Mouse (Mus musculus) skeletal muscle tissue, adult 2 months (tissue): Measurements from ENCODE around the gene Abhd16a.

Experiments used
- DNase-seq: peaks from one replicate; pipeline ENCODE4 v3.0.0-alpha.2; 2012; ENCODE audit warnings: low read depth, low spot score

Gene Abhd16a

DNA sequence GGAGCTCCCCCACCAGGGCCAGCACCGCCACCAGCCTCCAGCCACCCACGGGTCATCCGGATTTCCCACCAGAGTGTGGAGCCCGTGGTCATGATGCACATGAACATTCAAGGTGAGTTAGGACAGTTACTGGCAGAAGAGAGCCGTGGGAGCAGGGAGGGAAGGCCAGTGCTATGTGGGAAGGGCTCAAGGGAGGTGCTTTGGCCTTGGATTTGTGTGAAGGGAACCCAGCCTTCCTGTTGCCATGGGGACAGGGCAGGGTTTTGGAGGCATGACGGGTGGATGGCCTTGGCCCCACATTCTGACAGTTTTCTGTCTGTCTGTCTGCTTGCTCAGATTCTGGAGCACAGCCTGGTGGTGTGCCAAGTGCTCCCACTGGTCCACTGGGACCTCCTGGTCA, 52.9 kb downstream of the Abhd16a start:
- DNase-seq: no peak

DNA sequence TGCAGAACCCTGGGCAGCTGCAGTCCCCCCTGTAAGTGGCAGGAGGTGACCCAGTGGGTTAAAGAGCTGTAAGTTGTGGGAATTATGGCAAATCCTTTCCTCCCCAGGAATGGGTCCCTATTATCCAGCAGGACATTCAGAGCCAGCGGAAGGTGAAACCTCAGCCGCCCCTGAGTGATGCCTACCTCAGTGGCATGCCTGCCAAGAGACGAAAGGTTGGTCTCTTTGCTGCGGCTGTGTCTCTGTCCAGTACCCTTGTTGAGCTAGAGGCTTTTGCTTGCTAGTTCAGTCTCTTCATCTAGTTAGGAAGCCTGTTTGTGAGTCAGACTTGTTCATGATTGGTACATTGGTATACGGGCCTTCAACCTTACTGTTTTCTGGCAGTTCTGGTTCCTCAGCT, 57.1 kb downstream of the Abhd16a start:
- DNase-seq: no peak

DNA sequence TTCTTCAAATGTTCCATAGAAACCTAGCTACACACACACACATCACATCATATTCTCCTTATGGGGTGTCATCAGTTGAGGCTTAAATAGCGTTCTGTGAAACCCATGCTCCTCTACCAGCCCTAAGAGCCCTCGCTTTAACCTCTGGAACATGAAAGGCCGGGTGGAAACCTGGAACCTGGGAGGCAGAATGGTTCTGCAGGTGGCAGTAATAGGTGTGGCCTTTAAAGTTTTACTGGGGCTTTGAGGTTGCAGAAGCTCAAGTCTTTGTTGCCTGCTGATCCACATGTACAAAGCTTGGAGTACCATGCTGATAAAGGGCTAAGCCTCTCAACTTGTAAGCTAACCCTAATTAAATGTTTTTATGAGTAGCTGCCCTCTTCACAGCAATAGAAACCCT, 58.3 kb downstream of the Abhd16a start:
- DNase-seq: no peak

DNA sequence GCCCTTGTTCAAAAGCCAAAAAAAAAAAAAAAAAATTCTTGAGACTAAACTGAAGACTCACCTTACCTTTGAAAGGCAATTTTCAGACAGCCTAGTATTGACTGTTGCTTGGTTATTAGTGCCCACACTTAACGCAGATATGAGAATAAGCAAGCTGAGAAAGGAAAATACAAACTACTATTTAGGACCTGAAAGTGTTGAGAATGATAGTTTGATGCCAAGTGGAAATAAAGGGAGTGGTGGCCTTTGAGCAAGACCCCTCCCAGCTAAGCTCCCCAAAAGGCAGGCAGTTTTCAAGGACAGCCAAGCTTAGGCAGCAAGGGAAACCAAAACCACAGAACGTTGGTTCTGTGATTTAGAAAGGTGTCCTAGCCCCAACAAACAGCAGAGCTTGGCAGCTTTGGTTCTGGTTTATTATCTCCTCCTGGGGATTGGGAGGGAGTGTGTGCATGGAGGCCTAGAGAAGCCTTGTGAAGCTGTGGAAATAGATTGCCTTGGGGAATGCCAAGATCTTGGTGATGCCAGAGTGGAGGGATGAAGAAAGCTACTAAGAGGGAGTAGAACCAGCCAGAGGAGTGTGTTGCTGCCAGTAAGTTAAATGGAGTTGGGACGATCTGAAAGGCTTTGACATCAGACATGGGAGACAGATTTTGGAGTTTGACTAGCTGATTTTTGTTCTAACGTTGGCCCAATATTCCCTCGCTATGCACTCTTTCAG, 59.0 kb downstream of the Abhd16a start:
- DNase-seq: no peak

GRCm38 (mm10) chr17:35152121-35152520, 63.1 kb downstream of the Abhd16a start:
- no peak for DNase-seq
